Mouse (Mus musculus): ENCODE measurements at regions not wholly inside any gene's neighbourhood (a gene's known extent, or its start where the extent isn't known, plus 50 kb on each side); places are given as distances from the start of the nearest gene placed in this dataset.
"Not testable (repeated sequence)": the region's sequence is repeated elsewhere in the genome, so short reads cannot be mapped to it uniquely, and the experiment has no call there.

DNA sequence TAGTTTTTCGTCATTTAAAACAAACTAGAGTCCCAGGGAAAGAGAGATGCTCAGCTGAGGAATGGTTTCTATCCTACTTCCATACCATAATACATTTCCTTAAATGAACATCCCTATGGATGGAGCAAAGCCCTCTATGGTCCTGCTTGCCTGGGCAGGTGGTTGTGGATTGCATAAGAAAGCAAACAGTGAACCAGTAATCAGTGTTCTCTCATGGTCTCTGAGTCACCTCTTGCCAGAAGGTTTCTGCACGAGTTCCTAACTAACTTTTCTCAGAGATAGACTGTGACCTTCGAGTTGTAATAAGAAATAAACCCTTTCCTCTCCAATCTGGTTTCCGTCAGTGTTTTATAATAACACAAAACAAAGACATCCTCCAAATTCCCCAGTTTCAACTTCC, 62.9 kb upstream of the Bet1 start:
- intact Hi-C loops (cut with DNase I; ENCODE audit: low total_unique reads): no loop called here
- no peak for DNase-seq

DNA sequence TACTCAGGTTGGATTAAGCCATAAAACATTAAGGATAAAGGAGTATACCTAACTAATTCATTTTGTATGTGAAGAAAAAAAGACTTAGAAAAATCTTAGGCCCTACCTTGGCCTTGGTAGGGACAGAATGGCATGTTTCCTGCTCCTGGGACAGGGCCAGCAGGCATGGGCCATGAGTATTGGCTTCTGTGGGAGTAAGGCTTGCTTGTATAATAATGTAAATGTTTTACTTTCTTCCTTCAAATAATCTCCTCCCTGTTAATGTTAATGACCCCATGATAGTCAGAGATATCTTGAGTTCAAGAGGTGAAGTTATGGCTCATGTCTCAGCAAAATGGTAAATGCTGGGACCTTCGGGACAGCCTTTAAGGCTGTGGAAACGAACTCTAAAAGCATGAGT, 71.5 kb upstream of the Bet1 start:
- no peak for DNase-seq
- intact Hi-C loops (cut with DNase I; ENCODE audit: low total_unique reads): no loop called here

DNA sequence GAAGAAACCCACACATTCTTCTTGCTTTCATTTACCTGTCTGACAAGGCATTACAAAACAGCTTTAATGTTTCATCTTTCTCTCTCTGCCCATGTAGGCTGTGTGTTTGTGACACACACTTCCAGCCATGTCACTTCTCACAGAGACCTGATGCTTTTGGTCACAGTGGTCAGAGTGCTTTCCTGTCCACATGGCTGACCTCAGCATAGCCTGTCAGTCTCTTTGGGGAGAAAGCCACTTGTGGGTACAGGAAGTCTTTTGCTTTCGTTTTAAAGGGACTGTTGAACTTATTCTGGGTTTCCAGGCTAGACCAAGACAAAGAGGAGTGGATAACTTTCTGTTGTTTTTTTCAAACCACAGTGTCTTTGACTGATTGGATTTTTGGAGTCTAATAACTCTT, 77.0 kb upstream of the Bet1 start:
- intact Hi-C loops (cut with DNase I; ENCODE audit: low total_unique reads): no loop called here
- DNase-seq: no peak

DNA sequence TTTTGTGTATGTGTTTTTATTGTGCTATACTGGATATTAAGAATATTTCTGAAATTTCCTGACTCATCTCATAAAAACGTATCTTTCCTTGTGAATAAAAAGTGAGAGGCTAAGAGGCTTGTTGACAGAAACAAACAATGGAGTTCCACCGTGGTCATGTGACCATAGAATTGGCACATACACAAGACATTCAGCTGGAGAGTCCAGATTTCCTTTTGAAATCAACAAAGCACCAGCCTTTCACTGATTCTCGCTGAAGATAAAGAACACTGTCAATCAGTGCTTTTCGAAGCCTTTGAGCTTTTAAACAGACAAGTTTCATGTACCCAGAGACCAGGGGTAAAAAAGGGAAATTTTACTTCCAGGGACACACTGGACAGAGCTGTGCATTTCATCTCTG, 80.3 kb upstream of the Bet1 start:
- intact Hi-C loops (cut with DNase I; ENCODE audit: low total_unique reads): no loop called here
- DNase-seq: no peak

DNA sequence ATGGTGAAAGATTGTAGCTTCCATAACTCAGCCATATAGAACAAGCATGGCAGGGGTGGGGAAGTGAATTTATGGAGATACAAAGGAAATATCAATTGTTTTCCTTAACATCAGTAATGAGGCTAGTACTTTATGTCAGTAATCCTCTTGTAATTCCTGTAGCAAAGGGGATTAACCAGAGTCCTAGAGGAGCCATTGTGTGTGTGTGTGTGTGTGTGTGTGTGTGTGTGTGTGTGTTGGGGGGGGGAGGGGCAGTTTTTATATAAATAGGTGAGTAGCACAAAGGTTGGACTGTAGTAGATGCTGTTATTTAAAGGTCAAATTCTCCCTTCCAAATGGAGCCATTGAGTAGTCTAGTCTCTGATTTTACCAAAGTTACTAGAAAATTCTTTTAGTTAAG, 81.0 kb upstream of the Bet1 start:
- intact Hi-C loops (cut with DNase I; ENCODE audit: low total_unique reads): no loop called here
- DNase-seq: no peak

DNA sequence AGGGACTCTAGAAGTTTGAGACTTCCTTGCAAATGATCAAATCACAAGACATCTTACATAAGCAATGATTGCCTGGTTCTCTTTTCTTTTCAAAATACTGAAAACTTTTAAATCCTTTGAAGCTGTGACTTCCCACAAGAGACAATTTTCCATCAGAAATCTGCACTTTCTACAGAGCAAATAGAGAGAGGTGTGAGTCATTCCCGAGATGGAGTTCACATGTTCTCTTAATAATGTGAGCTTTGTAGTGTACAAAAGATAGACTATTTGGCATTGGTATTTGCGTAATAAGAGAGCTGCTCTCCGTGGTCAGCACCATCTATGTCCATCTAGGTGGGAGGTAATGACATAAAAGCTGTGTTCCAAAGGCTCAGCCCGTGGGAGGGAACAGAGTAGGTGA, 84.8 kb upstream of the Bet1 start:
- intact Hi-C loops (cut with DNase I; ENCODE audit: low total_unique reads): no loop called here
- no peak for DNase-seq

DNA sequence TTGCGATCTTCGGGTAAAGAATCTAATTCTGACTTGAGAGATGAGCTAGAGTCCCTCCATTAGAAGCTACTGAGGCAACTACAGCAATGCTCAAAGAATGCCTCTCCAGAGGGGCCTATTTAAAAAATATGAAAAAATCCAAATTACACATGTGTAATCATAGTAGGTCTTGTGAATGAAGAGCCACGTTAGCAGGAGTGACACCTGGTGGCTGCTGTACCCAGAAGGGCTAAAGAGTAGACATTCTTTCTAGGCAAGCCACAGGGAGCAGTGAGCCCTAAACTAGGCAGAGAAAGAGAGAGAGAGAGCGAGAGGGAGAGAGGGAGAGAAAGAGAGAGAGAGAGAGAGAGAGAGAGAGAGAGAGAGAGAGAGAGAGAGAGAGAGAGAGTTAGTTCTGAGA, 100.9 kb upstream of the Bet1 start:
- DNase-seq: no peak
- intact Hi-C loops (cut with DNase I; ENCODE audit: low total_unique reads): no loop called here

DNA sequence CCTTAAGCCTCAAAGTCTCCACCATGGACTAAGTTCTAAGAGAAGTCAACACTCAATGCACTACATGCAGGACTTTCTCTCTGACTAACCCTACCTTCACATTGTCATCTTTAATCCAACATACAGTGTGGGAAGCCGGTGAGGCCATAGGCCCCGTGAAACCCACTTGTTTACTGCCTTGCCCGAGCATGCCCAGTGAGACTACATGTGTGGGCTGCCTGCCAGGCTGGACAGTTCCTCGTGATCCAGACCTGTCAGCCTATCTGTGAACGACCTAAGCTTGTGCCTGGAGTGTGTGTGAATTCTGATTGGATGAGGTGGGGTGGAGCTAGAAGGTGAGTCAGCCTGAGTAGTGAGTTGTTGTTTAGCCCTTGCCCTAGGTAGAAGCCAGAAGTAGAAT, 104.2 kb upstream of the Bet1 start:
- DNase-seq; intact Hi-C loops (cut with DNase I; ENCODE audit: low total_unique reads): not testable (repeated sequence)

DNA sequence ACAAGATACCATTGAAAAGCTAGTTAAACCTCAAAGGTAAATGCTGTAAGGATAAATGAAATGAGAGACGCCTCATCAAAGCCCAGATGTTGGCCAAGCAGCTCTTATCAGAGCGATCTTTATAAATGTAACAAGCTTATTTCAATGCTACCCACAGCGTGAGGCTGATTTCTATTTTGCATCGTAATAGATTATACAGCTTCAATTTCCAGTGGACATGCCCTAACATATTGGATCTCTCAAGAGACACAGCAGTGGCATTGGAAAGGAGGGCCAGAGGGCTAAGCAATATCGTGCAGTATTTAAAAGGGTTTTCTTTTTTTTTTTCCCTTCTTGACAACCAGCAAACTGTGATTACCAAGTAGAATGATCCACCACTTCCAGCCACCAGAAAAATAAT, 106.5 kb upstream of the Bet1 start:
- intact Hi-C loops (cut with DNase I; ENCODE audit: low total_unique reads): no loop called here
- DNase-seq: no peak

DNA sequence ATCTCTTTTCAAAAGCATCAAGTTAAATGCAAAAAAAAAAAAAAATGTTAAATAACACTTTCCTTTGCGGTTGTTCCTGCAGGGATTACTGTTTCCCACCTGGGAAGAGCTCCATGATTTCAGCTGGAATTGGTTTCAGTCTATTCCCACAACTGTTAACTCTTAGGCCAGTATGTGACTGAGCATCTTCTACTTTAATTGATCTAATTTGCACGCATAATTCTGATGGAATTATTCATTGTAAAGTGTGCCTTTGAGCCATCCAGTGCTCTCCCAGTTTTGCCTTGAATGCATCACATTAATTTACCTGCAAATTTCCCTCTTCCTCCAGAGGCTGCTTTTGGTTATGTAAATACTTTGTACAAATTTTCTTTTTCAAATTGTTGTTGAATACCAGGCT, 114.4 kb upstream of the Bet1 start:
- intact Hi-C loops (cut with DNase I; ENCODE audit: low total_unique reads): no loop called here
- DNase-seq: no peak

DNA sequence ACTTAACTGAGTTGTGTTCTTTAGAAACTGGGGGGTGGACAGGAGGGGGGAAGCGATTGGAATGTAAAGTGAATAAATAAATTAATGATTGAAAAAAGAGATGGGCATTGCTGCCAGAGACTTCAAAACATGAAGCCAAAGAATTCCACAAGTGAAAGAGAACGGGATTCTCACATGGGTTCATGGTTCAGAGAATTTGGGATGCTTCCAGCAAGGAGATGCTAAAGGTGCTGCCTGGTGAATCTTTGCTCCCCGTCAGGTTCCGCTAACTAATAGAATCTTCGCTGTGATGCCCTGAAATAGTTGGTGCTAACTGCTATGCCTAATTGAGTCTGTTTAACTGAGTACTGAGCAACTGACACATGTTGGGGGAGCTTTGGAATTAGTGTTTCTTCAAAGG, 118.9 kb upstream of the Bet1 start:
- no peak for DNase-seq
- intact Hi-C loops (cut with DNase I; ENCODE audit: low total_unique reads): no loop called here

DNA sequence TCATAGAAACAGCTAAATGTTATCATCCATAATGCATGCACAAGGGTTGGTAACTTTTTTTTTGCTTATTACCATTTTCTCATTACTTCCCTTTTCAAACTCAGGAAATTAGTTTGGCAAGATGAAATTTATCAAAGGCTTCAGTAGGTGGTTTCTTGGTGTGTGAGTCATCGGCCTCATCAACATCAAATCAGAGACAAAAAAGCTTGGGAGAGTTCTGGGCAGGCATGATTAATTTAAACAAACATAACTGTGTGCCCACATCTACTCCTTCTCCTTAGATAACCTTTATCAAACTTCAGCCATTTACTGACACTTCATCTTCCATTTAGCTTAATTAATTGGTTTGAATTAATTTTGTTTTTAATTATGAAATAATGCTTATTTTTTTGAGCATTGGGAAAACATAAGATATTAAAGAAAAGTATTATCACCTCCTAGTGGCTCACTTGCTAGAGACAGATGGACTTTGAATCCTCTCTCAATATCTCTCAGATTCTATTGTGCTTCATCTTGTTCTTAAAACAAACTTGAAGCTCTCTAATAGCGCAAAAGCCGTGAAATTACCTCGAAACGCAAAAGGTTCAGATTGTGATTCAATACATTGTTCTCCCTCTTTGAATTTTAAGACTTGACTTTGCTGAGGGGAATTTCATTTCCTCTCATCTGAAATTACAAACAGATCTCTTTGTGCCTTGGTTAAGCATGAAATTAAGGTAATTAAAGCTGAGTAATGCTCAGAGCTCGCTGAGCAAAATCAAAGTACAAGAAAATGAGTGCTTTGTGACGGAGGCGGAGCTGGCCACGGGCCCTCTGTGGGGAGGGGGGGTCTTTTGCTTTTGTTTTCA, 158.7 kb upstream of the Bet1 start:
- intact Hi-C loops (cut with DNase I; ENCODE audit: low total_unique reads): no loop called here

DNA sequence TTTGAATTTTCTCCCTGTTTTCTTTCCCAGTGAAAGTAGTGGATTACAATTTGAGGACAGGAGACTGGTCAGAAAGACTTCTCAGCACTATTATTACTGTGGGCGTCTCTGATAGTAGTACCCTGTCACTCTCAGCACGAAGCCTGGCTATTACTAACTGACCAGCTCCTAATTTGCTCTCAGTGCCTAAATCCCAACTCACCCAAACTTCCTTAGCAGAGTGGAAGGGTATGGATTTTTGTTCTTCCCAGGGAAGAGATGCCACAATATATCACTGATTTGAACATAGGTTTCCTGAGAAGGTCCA, 159.3 kb upstream of the Bet1 start:
- no peak for DNase-seq
- intact Hi-C loops (cut with DNase I; ENCODE audit: low total_unique reads): no loop called here

More for the DNA sequence above, 158.7 kb upstream of the Bet1 start:
- DNase-seq: no peak

DNA sequence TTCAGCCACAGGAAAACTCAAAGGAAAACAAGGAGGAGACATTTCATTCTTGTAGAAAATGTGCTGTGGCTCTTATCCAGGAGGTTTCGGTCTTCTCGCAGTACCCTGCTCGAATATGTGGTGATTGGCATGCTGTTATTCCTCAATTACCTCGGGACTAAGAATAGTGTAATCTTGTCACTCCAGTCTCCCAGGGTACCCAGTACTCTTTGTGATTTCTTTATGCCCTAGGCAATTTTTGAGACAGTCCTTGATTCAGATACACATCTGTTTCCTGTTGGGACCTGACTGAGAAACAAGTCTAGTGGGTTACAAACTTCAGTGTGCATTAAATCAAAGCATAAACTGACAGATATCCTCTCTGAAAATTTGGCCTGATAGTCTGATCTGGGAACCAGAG, 189.8 kb upstream of the Bet1 start:
- intact Hi-C loops (cut with DNase I; ENCODE audit: low total_unique reads): no loop called here
- DNase-seq: no peak

DNA sequence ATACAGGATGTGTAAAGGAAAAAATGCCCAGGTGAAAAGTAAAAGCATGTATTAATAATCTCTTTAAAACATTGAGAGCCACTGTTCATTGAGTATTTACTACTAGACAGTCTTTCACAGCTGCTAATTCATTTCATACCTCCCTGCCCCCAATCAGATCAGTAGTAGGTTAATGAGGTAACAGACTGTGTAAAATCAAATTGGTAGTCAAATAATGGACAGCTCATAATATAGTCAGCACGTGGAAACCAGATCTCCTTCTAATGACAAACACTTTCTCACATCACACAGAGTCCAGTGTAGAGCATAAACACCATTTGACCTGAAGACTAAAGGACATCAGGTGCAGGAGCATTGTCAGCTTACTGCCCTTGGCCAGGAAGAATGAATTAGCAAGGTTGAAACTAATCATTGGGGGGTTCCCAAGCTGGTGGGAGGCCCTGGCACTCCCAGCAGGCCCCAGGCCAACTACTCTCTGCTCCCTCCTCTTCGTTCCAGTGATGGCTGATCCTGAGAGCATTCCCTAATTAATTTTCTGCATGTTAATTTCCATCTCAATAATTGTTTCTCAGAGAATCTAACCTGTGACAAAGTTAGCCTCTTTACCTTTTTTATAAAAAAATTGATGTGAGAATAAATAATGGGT, 190.6 kb upstream of the Bet1 start:
- DNase-seq: no peak
- intact Hi-C loops (cut with DNase I; ENCODE audit: low total_unique reads): no loop called here

DNA sequence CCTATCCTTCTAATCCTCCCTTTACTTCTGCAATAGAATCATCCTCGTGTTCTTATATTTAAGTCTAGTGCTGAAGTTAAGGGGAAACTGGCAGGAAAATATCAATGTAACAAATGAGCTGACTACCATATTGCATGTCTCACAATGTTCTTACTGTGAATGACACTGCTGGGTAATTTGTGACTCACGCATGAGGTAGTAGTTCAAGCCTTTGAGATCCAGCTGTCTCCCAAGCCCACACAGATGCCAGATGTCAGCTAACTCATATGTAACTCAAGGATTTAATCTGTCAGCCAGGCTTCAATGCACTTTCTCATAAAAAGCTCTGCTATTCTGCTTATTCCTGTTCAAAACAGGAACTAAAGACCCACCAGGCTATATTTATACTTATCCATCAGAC, 204.6 kb upstream of the Bet1 start:
- intact Hi-C loops (cut with DNase I; ENCODE audit: low total_unique reads): no loop called here

DNA sequence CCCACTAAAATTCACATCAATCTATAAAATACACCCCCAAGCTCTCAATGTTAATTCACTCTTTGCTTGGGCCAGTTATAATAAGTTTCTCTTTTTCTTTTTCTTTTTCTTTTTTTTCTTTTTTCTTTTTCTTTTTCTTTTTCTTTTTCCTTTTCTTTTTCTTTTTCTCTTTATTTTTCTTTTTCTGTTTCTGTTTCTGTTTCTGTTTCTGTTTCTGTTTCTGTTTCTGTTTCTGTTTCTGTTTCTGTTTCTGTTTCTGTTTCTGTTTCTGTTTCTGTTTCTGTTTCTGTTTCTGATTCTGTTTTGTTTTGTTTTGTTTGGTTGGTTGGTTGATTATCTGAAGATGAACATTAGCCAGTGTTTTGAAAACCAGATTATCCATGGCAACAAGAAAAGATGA, 201.2 kb upstream of the Col1a2 start:
- intact Hi-C loops (cut with DNase I; ENCODE audit: low total_unique reads); DNase-seq: not testable (repeated sequence)

More for the DNA sequence above, 204.6 kb upstream of the Bet1 start:
- DNase-seq: no peak

DNA sequence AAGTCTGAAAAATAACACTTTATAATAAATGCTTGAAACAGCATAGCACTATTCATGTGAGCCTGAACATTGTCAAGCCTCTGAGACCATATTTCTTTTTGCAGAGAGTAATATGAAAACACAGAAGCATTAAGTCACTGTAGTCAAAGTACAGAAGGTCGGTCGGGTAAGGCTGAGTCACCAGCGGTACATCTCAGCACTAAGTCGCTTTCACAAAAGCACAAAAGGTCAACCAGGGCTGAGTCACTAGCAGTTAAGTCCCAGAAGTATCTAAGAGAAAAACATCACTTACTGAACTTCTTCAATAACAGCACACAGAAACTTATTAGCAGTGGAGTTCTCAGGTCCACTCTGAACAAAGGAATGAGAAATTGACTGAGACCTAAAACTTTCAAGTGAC, 154.7 kb upstream of the Col1a2 start:
- intact Hi-C loops (cut with DNase I; ENCODE audit: low total_unique reads): no loop called here
- DNase-seq: no peak

DNA sequence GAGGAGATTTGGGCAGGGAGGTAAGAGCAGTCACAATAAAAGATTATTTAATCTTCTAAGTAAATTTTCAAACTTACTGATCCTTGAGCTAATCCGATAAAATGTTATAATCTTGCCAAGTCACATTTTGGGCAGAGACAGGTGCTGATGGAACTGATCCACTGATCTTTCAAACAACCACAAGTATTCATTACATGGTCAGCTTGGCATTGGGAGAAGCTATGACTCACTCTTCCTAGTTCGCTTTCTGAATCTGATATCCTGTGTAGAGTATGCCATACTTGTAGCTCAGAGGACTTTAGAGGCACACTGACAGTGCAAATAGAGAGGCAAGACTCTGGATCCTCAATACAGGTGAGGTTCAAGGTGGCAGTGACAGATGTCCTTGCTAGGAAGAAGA, 142.4 kb upstream of the Col1a2 start:
- DNase-seq: no peak
- intact Hi-C loops (cut with DNase I; ENCODE audit: low total_unique reads): no loop called here

DNA sequence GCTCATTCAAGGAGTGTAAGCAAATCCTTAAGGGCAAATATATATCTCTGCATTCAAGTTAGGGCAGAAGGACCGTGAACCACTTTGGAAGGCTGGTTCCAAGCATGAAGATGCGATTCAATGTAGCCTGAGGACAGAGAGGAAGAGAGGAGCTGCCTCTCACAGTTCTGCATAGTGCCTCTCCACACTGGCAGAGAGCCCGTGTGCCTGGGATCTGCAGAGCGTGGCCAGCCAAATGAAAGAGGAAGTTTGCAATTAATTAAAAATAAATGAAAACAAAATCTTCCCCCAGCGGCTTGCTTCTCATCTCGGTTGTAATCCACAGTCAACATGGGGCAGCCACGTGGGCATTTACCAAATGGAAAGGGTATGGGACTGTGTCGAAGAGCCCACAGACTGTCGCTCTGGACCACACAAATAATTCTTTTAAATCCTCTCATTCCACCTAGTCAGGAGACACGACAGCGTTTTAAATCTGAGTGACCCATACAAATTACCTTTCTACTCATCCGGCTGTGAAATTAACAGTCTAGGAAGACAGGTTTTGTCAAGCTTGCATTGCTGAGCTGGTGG, 129.1 kb upstream of the Col1a2 start:
- DNase-seq: no peak
- intact Hi-C loops (cut with DNase I; ENCODE audit: low total_unique reads): no loop called here

DNA sequence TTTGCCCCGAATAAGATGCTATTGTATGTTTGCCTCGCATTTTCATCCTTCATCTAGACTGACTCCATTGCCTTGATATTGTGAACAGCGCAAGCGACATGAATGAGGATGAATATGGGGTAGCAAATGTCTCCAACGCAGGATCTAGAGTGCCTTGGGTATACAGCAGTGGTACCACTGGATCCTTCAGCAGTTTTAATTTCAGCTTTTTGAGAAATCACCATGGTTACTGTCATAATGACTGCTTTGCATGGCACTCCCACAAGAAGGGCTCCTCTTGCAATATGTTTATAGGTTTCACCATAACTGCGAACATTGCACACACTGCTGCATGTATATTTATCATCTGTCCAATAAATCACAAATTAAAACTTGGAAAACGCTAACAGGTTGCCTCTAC, 107.8 kb upstream of the Col1a2 start:
- intact Hi-C loops (cut with DNase I; ENCODE audit: low total_unique reads): no loop called here

More for the DNA sequence above, 107.8 kb upstream of the Col1a2 start:
- DNase-seq: no peak
